Mouse (Mus musculus): ENCODE results near the gene Thap8. TPM values are rescaled to one million over a fixed set of nuclear protein-coding genes. Genes with fewer than 3 reads are reported as not detected.

Thap8 gene
- polyA plus RNA-seq, 1 experiment: 0.21 TPM

GRCm38 (mm10) chr7:30310136-30310535, 30.2 kb downstream of the Thap8 start:
- WGBS: 80% methylated on average over 12 of the region's 12 CpGs
- TF ChIP-seq POLR2A (IDR thresholded peaks at IDR 0.05; ENCODE audit: borderline replicate concordance, extremely low read depth, low read depth, low read length) (no peak), CTCF (IDR thresholded peaks at IDR 0.05; ENCODE audit: insufficient read depth, low read length) (no peak)
- no peak for DNase-seq
- peaks cover 5% of the 10 kb centered on the region for H3K4me1 ChIP-seq (ENCODE audit: control insufficient read depth, insufficient read depth, low read length)
- no peak overlapping the region for H3K4me3 ChIP-seq (replicated peaks; ENCODE audit: extremely low read depth, low read depth, low read length)

GRCm38 (mm10) chr7:30313666-30314320, 33.9 kb downstream of the Thap8 start:
- peaks cover 2% of the 10 kb centered on the region; the same call in 1 of the 2 replicates for H3K4me1 ChIP-seq (ENCODE audit: control insufficient read depth, insufficient read depth, low read length)
- WGBS: 59% methylated on average over 27 of the region's 27 CpGs
- H3K4me3 ChIP-seq (replicated peaks; ENCODE audit: extremely low read depth, low read depth, low read length): no peak overlapping the region
- DNase-seq: no peak
- TF ChIP-seq CTCF (IDR thresholded peaks at IDR 0.05; ENCODE audit: insufficient read depth, low read length): no peak

GRCm38 (mm10) chr7:30314721-30315155, 34.8 kb downstream of the Thap8 start, which contains the start of gene Syne4:
Gene Syne4, plus strand, starts transcription at chr7:30314807.
- Histone ChIP-seq H3K4me3 (replicated peaks; ENCODE audit: extremely low read depth, low read depth, low read length) (peak within 1 kb of the TSS; percentile 18), H3K4me1 (ENCODE audit: control insufficient read depth, insufficient read depth, low read length) (no peaks in the 10 kb centered on the region)
- TF ChIP-seq CTCF (IDR thresholded peaks at IDR 0.05; ENCODE audit: insufficient read depth, low read length) (no peak), POLR2A (IDR thresholded peaks at IDR 0.05; ENCODE audit: borderline replicate concordance, extremely low read depth, low read depth, low read length) (no peak)
- 14% methylated on average over 9 of the region's 9 CpGs for WGBS
- DNase-seq: no peak

- Histone ChIP-seq H3K4me1 (ENCODE audit: control insufficient read depth, insufficient read depth, low read length) (no peaks in the 10 kb centered on the region; the same call in 1 of the 2 replicates), H3K4me3 (replicated peaks; ENCODE audit: extremely low read depth, low read depth, low read length) (no peak overlapping the region)
- WGBS: 60% methylated on average over 13 of the region's 13 CpGs
- DNase-seq: no peak
- no peak for TF ChIP-seq POLR2A (IDR thresholded peaks at IDR 0.05; ENCODE audit: borderline replicate concordance, extremely low read depth, low read depth, low read length)
- no peak for TF ChIP-seq CTCF (IDR thresholded peaks at IDR 0.05; ENCODE audit: insufficient read depth, low read length)
These were observed 36.0 kb downstream of the Thap8 start for GRCm38 (mm10) chr7:30315559-30316529.

- WGBS: 93% methylated on average over 3 of the region's 3 CpGs
- Histone ChIP-seq H3K4me3 (replicated peaks; ENCODE audit: extremely low read depth, low read depth, low read length) (no peak overlapping the region), H3K4me1 (ENCODE audit: control insufficient read depth, insufficient read depth, low read length) (peaks cover 9% of the 10 kb centered on the region)
- no peak for DNase-seq
- no peak for TF ChIP-seq POLR2A (IDR thresholded peaks at IDR 0.05; ENCODE audit: borderline replicate concordance, extremely low read depth, low read depth, low read length)
- TF ChIP-seq CTCF (IDR thresholded peaks at IDR 0.05; ENCODE audit: insufficient read depth, low read length): no peak
These were observed 38.2 kb downstream of the Thap8 start for GRCm38 (mm10) chr7:30318142-30318541.

- Histone ChIP-seq H3K4me1 (ENCODE audit: control insufficient read depth, insufficient read depth, low read length) (peaks cover 9% of the 10 kb centered on the region), H3K4me3 (replicated peaks; ENCODE audit: extremely low read depth, low read depth, low read length) (no peak overlapping the region)
- WGBS: 78% methylated on average over 2 of the region's 2 CpGs
- TF ChIP-seq CTCF (IDR thresholded peaks at IDR 0.05; ENCODE audit: insufficient read depth, low read length): no peak
- TF ChIP-seq POLR2A (IDR thresholded peaks at IDR 0.05; ENCODE audit: borderline replicate concordance, extremely low read depth, low read depth, low read length): no peak
- no peak for DNase-seq
These were observed 41.1 kb downstream of the Thap8 start for GRCm38 (mm10) chr7:30320946-30321345.

- DNase-seq: peak; percentile 64
- WGBS: under 1% methylated on average over 63 of the region's 63 CpGs
- TF ChIP-seq CTCF (IDR thresholded peaks at IDR 0.05; ENCODE audit: insufficient read depth, low read length) (no peak), POLR2A (IDR thresholded peaks at IDR 0.05; ENCODE audit: borderline replicate concordance, extremely low read depth, low read depth, low read length) (peak; percentile 76; the same call in 1 of the 2 replicates)
These were observed 41.8 kb downstream of the Thap8 start, which contains the start of gene E130208F15Rik for GRCm38 (mm10) chr7:30321539-30322284. Gene E130208F15Rik, plus strand, starts transcription at chr7:30321740.

GRCm38 (mm10) chr7:30322285-30322667, 42.4 kb downstream of the Thap8 start:
- Histone ChIP-seq H3K4me1 (ENCODE audit: control insufficient read depth, insufficient read depth, low read length) (peaks cover 9% of the 10 kb centered on the region), H3K4me3 (replicated peaks; ENCODE audit: extremely low read depth, low read depth, low read length) (peak overlapping the region; percentile 66)
- under 1% methylated on average over 20 of the region's 20 CpGs for WGBS
- TF ChIP-seq CTCF (IDR thresholded peaks at IDR 0.05; ENCODE audit: insufficient read depth, low read length) (no peak), POLR2A (IDR thresholded peaks at IDR 0.05; ENCODE audit: borderline replicate concordance, extremely low read depth, low read depth, low read length) (peak; percentile 74)
- peak; percentile 97 for DNase-seq

More at GRCm38 (mm10) chr7:30321539-30322284, 41.8 kb downstream of the Thap8 start, which contains the start of gene E130208F15Rik:
- H3K4me1 ChIP-seq (ENCODE audit: control insufficient read depth, insufficient read depth, low read length): peaks cover 9% of the 10 kb centered on the region
- peak within 1 kb of the TSS; percentile 66 for H3K4me3 ChIP-seq (replicated peaks; ENCODE audit: extremely low read depth, low read depth, low read length)

GRCm38 (mm10) chr7:30322865-30323264, 43.0 kb downstream of the Thap8 start:
- WGBS: 20% methylated on average over 6 of the region's 6 CpGs
- DNase-seq: no peak
- H3K4me3 ChIP-seq (replicated peaks; ENCODE audit: extremely low read depth, low read depth, low read length): no peak overlapping the region
- H3K4me1 ChIP-seq (ENCODE audit: control insufficient read depth, insufficient read depth, low read length): peaks cover 9% of the 10 kb centered on the region
- TF ChIP-seq CTCF (IDR thresholded peaks at IDR 0.05; ENCODE audit: insufficient read depth, low read length) (no peak), POLR2A (IDR thresholded peaks at IDR 0.05; ENCODE audit: borderline replicate concordance, extremely low read depth, low read depth, low read length) (no peak)
